Mouse (Mus musculus): ENCODE data around the gene Olfr728.

The Olfr728 gene

GRCm38 (mm10) chr14:50142580-50142979 is at the start of gene Olfr728:
Gene Olfr728 (minus strand): TSS chr14:50142680.
- no peak for DNase-seq

- DNase-seq, result no peak
Measured at GRCm38 (mm10) chr14:50188098-50188497, 45.6 kb upstream of the Olfr728 start, which contains the start of gene Olfr730. Gene Olfr730 (minus strand): TSS chr14:50188198.

- DNase-seq, result no peak
Measured at GRCm38 (mm10) chr14:50152810-50153209, 10.3 kb upstream of the Olfr728 start, which contains the start of gene Olfr729. Gene Olfr729 (minus strand): TSS chr14:50152910.

GRCm38 (mm10) chr14:50122886-50123285 is 19.6 kb downstream of the Olfr728 start, which contains the start of gene Olfr727:
Gene Olfr727 (plus strand): TSS chr14:50123186.
- no peak for DNase-seq

GRCm38 (mm10) chr14:50090853-50091252 is 51.6 kb downstream of the Olfr728 start, which contains the start of gene Olfr726:
Gene Olfr726 (minus strand): TSS chr14:50090953.
- peak in 1 of 2 experiments; percentile 4 for DNase-seq

All from cerebellum, postnatal 25 days (tissue).